Mouse (Mus musculus) ZHBTc4 (cell line): ENCODE results near the gene Elp5.

ENCODE experiments used
- DNase-seq: peaks from one replicate; pipeline ENCODE4 v3.0.0-alpha.2; 2011; ENCODE audit warnings: low read depth, low spot score

Elp5 gene

GRCm38 (mm10) chr11:70014880-70015558 is 32.7 kb upstream of the Elp5 start, which contains the start of gene Acadvl:
Gene Acadvl (minus strand): TSS chr11:70015411.
- DNase-seq, result peak; percentile 87

GRCm38 (mm10) chr11:70014051-70014450 is 31.7 kb upstream of the Elp5 start:
- no peak for DNase-seq

- no peak for DNase-seq
These were observed 31.1 kb upstream of the Elp5 start for GRCm38 (mm10) chr11:70013408-70013807.

GRCm38 (mm10) chr11:70012931-70013330 is 30.6 kb upstream of the Elp5 start:
- no peak for DNase-seq

- no peak for DNase-seq
These were observed 28.6 kb upstream of the Elp5 start for GRCm38 (mm10) chr11:70010961-70011360.

GRCm38 (mm10) chr11:70010548-70010947 is 28.2 kb upstream of the Elp5 start:
- DNase-seq, result no peak

GRCm38 (mm10) chr11:70010033-70010432 is 27.7 kb upstream of the Elp5 start:
- DNase-seq, result no peak

GRCm38 (mm10) chr11:70005521-70005920 is 23.2 kb upstream of the Elp5 start:
- peak; percentile 78 for DNase-seq

GRCm38 (mm10) chr11:70002471-70002870 is 20.2 kb upstream of the Elp5 start:
- no peak for DNase-seq

GRCm38 (mm10) chr11:70001865-70002264 is 19.5 kb upstream of the Elp5 start:
- DNase-seq, result peak; percentile 91

GRCm38 (mm10) chr11:70001159-70001558 is 18.8 kb upstream of the Elp5 start:
- DNase-seq, result no peak

GRCm38 (mm10) chr11:70000396-70000898 is 18.1 kb upstream of the Elp5 start, which contains the start of gene Dvl2:
Gene Dvl2 (plus strand): TSS chr11:70000595.
- peak; percentile 100 for DNase-seq

- DNase-seq, result no peak
These were observed 17.3 kb upstream of the Elp5 start for GRCm38 (mm10) chr11:69999666-70000065.

- peak; percentile 33 for DNase-seq
These were observed 16.5 kb upstream of the Elp5 start for GRCm38 (mm10) chr11:69998567-69999491.

- peak; percentile 95 for DNase-seq
These were observed 14.8 kb upstream of the Elp5 start for GRCm38 (mm10) chr11:69997070-69997509.

GRCm38 (mm10) chr11:69996161-69997061 is 14.1 kb upstream of the Elp5 start:
- peak; percentile 49 for DNase-seq

GRCm38 (mm10) chr11:69995391-69995960 is 13.2 kb upstream of the Elp5 start, which contains the start of gene Phf23:
Gene Phf23 (plus strand): TSS chr11:69995777.
- peak; percentile 100 for DNase-seq

GRCm38 (mm10) chr11:69994401-69995090 is 12.2 kb upstream of the Elp5 start:
- no peak for DNase-seq

- DNase-seq, result no peak
These were observed 10.6 kb upstream of the Elp5 start for GRCm38 (mm10) chr11:69992932-69993331.

GRCm38 (mm10) chr11:69992396-69992795 is 10.1 kb upstream of the Elp5 start:
- DNase-seq, result no peak
